Mouse (Mus musculus) spleen, adult 2 months (tissue): ENCODE measurements around the gene Errfi1.

Source experiments
- CTCF ChIP-seq: fragments of 200-500 bp; IDR thresholded peaks from 2 replicates; pipeline ENCODE4 v1.5.1; 2011; ENCODE audit warnings: mild to moderate bottlenecking, inconsistent platforms; ENCODE audit not compliant: insufficient read depth, insufficient read length, insufficient replicate concordance; ENCODE audit errors: extremely low read depth
- POLR2A ChIP-seq: fragments of 200-500 bp; IDR thresholded peaks from 2 replicates; pipeline ENCODE4 v1.6.1; 2011; ENCODE audit warnings: low read depth, low read length, inconsistent platforms

DNA sequence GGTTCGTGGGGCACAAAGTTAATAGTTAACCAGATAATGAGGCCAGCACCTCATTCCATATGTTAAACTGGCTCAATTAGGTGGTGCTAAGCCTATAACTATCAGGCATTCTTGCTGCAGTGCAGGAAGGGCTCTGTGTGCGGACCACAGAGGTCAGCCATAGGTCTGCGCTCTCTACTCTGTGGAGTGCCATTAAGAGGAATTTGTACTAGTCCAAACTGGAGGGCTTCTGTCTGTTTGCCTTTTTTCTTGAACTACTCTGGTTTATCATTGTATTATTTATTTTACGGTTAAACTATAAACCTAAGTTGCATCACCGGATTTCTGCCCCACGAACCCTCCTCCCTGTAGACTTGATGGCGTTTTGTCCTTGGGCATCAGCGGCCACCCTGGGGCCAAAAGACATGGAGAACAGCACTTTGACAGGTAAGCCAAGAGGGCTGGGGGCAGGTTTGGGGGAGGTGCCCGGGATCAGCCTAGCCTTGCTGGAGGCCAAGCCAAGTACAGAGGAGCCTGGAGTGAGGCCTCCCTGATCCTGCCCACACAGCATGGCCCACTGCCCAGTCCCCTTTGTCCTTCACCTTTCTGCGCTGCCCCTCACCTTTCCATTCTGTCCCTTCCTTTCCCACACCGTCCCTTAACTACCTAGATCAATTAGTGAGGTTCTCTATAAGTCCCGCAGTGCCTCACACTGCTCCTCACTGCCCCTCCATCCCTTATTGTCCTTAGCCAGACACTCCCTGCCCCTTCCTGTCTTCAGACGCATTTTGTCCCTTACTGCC, at the start of gene Errfi1:
- TF ChIP-seq CTCF, result no peak
- no peak for TF ChIP-seq POLR2A
